Mouse (Mus musculus) G1E (cell line): Measurements from ENCODE around the gene Hoxc8. TPM values are rescaled to one million over a fixed set of nuclear protein-coding genes. Genes with fewer than 3 reads are reported as not detected.

Source experiments
- ATAC-seq: 2 replicates; pipeline ENCODE4 v1.8.0; 2016; ENCODE audit warnings: mild to moderate bottlenecking; ENCODE audit not compliant: insufficient number of reproducible peaks, poor library complexity, low FRiP score, severe bottlenecking; ENCODE audit errors: extremely low read depth
- DNase-seq: peaks from one replicate; pipeline ENCODE4 v3.0.0; 2012; ENCODE audit warnings: low spot score
- H3K27me3 ChIP-seq: 2 replicates; pipeline ENCODE4 v1.6.1; 2012; ENCODE audit warnings: mild to moderate bottlenecking, low read length, inconsistent platforms; ENCODE audit not compliant: insufficient read depth
- H3K36me3 ChIP-seq: replicated peaks from 2 replicates; pipeline ENCODE3; 2012; ENCODE audit warnings: mild to moderate bottlenecking, inconsistent platforms
- H3K4me1 ChIP-seq: 2 replicates; pipeline ENCODE4 v1.6.1; 2012; ENCODE audit warnings: low read depth, low read length, inconsistent platforms, mixed read lengths; ENCODE audit not compliant: insufficient read depth
- H3K4me3 ChIP-seq: 2 replicates; pipeline ENCODE4 v1.5.1; 2012; ENCODE audit warnings: low read depth, mild to moderate bottlenecking, inconsistent platforms, low read length, moderate library complexity, mixed read lengths
- H3K9me3 ChIP-seq: replicated peaks from 2 replicates; pipeline ENCODE4 v1.6.1; 2012; ENCODE audit warnings: inconsistent platforms
- CTCF ChIP-seq: IDR thresholded peaks from 2 replicates; pipeline ENCODE4 v1.5.1; 2012; ENCODE audit warnings: low read depth, low read length, inconsistent platforms, mixed read lengths
- GATA1 ChIP-seq: IDR thresholded peaks from 2 replicates; pipeline ENCODE4 v1.6.1; 2012; ENCODE audit warnings: borderline replicate concordance, low read length, inconsistent platforms, mixed read lengths
- GATA2 ChIP-seq: IDR thresholded peaks from 2 replicates; pipeline ENCODE4 v1.6.1; 2012; ENCODE audit warnings: low read depth, low read length, inconsistent platforms, borderline replicate concordance
- POLR2AphosphoS5 ChIP-seq: IDR thresholded peaks from 2 replicates; pipeline ENCODE4 v1.6.1; 2012; ENCODE audit warnings: low read depth, low read length, inconsistent platforms; ENCODE audit not compliant: insufficient replicate concordance
- TAL1 ChIP-seq: conservative IDR thresholded peaks from 2 replicates; pipeline ENCODE4 v1.6.1; 2012; ENCODE audit warnings: low read depth, low read length, inconsistent platforms, mixed read lengths
- polyA plus RNA-seq: library from polyadenylated mRNA; stranded (reverse); fragments of >175 nt; gene quantifications from 2 replicates; pipeline ENCODE4 v1.2.3, GENCODE M21; 2012
- total RNA-seq, 2 experiments: library from RNA; stranded (forward) in 1 of 2; stranded (reverse) in 1 of 2; fragments of 200-1000 nt in 1 of 2; fragments of >200 nt in 1 of 2; fragmentation: Nextera tagmentation in 1 of 2; gene quantifications; 2 replicates each; pipeline ENCODE4 v1.2.3; 2014 to 2017

The Hoxc8 gene
- total and polyA plus RNA-seq, 3 experiments: 2.7 to 21.1 (median 10.1) TPM

GRCm38 (mm10) chr15:103042209-103042608 is 51.8 kb downstream of the Hoxc8 start:
- DNase-seq (no peak), ATAC-seq (no peak)
- TF ChIP-seq CTCF (no peak), GATA1 (no peak), POLR2AphosphoS5 (no peak), GATA2 (no peak), TAL1 (no peak)
- no peaks in the 10 kb centered on the region for H3K9me3 ChIP-seq
- no peaks in the 10 kb centered on the region for H3K27me3 ChIP-seq
- H3K36me3 ChIP-seq: peaks cover 71% of the 10 kb centered on the region
- peaks cover 64% of the 10 kb centered on the region for H3K4me1 ChIP-seq
- H3K4me3 ChIP-seq: no peak overlapping the region

Other genes starting within 250 kb of the Hoxc8 start
- gene Hoxc13, start 69.5 kb upstream of the Hoxc8 start, total RNA-seq (2014; fragmentation: Nextera tagmentation): not detected in 2 replicates
- not detected in 2 replicates for gene Hoxc13, start 69.5 kb upstream of the Hoxc8 start, total RNA-seq (2017)
- gene Hoxc13, start 69.5 kb upstream of the Hoxc8 start, polyA plus RNA-seq: not detected in 2 replicates
- gene Hoxc12, start 53.9 kb upstream of the Hoxc8 start, total RNA-seq (2014; fragmentation: Nextera tagmentation): not detected in 2 replicates
- gene Hoxc12, start 53.9 kb upstream of the Hoxc8 start, total RNA-seq (2017): not detected in 2 replicates
- gene Hoxc12, start 53.9 kb upstream of the Hoxc8 start, polyA plus RNA-seq: not detected in 2 replicates
- gene Hoxc11, start 36.2 kb upstream of the Hoxc8 start, total RNA-seq (2014; fragmentation: Nextera tagmentation): not detected in 2 replicates
- 0.06 and 0.22 TPM in 2 replicates for gene Hoxc11, start 36.2 kb upstream of the Hoxc8 start, total RNA-seq (2017)
- gene Hoxc11, start 36.2 kb upstream of the Hoxc8 start, polyA plus RNA-seq: 0.04 TPM in 1 of 2 replicates, not detected in the other
- gene Hoxc10, start 23.8 kb upstream of the Hoxc8 start, total RNA-seq (2014; fragmentation: Nextera tagmentation): 0.60 TPM in 1 of 2 replicates, not detected in the other
- gene Hoxc10, start 23.8 kb upstream of the Hoxc8 start, total RNA-seq (2017): 0.12 and 0.16 TPM in 2 replicates
- 0.08 and 0.16 TPM in 2 replicates for gene Hoxc10, start 23.8 kb upstream of the Hoxc8 start, polyA plus RNA-seq
- gene Hoxc5, start 23.2 kb upstream of the Hoxc8 start, total RNA-seq (2014; fragmentation: Nextera tagmentation): 9.9 and 19.8 TPM in 2 replicates
- 7.6 and 9.1 TPM in 2 replicates for gene Hoxc5, start 23.2 kb upstream of the Hoxc8 start, total RNA-seq (2017)
- gene Hoxc5, start 23.2 kb upstream of the Hoxc8 start, polyA plus RNA-seq: 11.4 and 12.4 TPM in 2 replicates
- 5.0 and 7.9 TPM in 2 replicates for gene Hoxc9, start 14.2 kb upstream of the Hoxc8 start, total RNA-seq (2014; fragmentation: Nextera tagmentation)
- 3.3 and 3.9 TPM in 2 replicates for gene Hoxc9, start 14.2 kb upstream of the Hoxc8 start, total RNA-seq (2017)
- 9.8 and 12.0 TPM in 2 replicates for gene Hoxc9, start 14.2 kb upstream of the Hoxc8 start, polyA plus RNA-seq
- gene Hoxc6, start 7.7 kb downstream of the Hoxc8 start, total RNA-seq (2014; fragmentation: Nextera tagmentation): 16.3 and 37.1 TPM in 2 replicates
- gene Hoxc6, start 7.7 kb downstream of the Hoxc8 start, total RNA-seq (2017): 8.6 and 12.0 TPM in 2 replicates
- gene Hoxc6, start 7.7 kb downstream of the Hoxc8 start, polyA plus RNA-seq: 27.1 and 28.6 TPM in 2 replicates
- gene Hoxc4, start 28.3 kb downstream of the Hoxc8 start, total RNA-seq (2014; fragmentation: Nextera tagmentation): 29.3 and 33.9 TPM in 2 replicates
- 11.0 and 12.2 TPM in 2 replicates for gene Hoxc4, start 28.3 kb downstream of the Hoxc8 start, total RNA-seq (2017)
- gene Hoxc4, start 28.3 kb downstream of the Hoxc8 start, polyA plus RNA-seq: 60.1 and 65.8 TPM in 2 replicates
- gene Smug1, start 176.5 kb downstream of the Hoxc8 start, total RNA-seq (2014; fragmentation: Nextera tagmentation): 7.8 and 10.6 TPM in 2 replicates
- 9.0 and 11.3 TPM in 2 replicates for gene Smug1, start 176.5 kb downstream of the Hoxc8 start, total RNA-seq (2017)
- gene Smug1, start 176.5 kb downstream of the Hoxc8 start, polyA plus RNA-seq: 3.6 and 5.0 TPM in 2 replicates
- gene Cbx5, start 249.2 kb downstream of the Hoxc8 start, total RNA-seq (2014; fragmentation: Nextera tagmentation): 261 and 300 TPM in 2 replicates
- gene Cbx5, start 249.2 kb downstream of the Hoxc8 start, total RNA-seq (2017): 215 and 278 TPM in 2 replicates
- gene Cbx5, start 249.2 kb downstream of the Hoxc8 start, polyA plus RNA-seq: 7.0 and 9.5 TPM in 2 replicates
- gene Hnrnpa1, start 249.8 kb downstream of the Hoxc8 start, total RNA-seq (2014; fragmentation: Nextera tagmentation): 379 and 391 TPM in 2 replicates
- 797 and 984 TPM in 2 replicates for gene Hnrnpa1, start 249.8 kb downstream of the Hoxc8 start, total RNA-seq (2017)
- 143 and 212 TPM in 2 replicates for gene Hnrnpa1, start 249.8 kb downstream of the Hoxc8 start, polyA plus RNA-seq